In the genomic region with DNA sequence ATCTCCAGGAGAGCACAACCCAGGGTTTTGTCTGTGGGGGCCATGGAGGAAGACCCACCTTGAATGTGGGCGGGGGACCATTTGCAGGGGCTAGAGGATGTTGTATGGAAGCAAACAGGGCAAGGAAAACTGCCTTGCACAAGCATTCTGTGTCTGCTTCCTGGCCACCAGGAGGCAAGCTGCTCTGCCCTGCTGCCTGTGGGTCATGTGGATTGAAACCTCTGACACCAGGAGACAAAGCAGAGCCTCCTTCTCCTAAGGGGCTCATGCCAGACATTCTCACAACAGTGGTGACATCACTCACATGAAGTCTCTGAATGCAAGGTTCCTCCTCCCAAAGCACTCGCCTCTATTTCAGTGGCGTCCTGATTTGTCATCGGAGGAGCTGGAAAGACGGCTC, we compare ENCODE assay signal across 27 mouse cellular contexts.
DNase-seq lines count a peak whose midpoint lies in the region; ATAC-seq and TF ChIP-seq lines count a peak whose summit lies in the region.
"Had no signal": no experiment of that assay in that cellular context is flagged by ENCODE, and none has a peak within 500 bp of the region (broad histone marks: within the 10 kb centered on the region; RNA-seq: fewer than 3 reads in every experiment).

No protein-coding gene starts in this region.

- no peak for DNase-seq in heart, adult 18-20 months
- no peak for DNase-seq in kidney, postnatal 0 days (ENCODE audit: low spot score)
- no peak for DNase-seq in kidney, adult 8-10 months
- DNase-seq in heart, postnatal 0 days (ENCODE audit: low spot score): peak; percentile 43
- DNase-seq in urinary bladder, postnatal 4 days (ENCODE audit: low spot score in 2 of 2): no peak
- DNase-seq: adrenal gland, postnatal 14 days; cerebellum, adult 11-12 months; cerebellum, adult 9-11 months; embryo, embryonic 11 days; gastrocnemius, postnatal 14 days; kidney, postnatal 25 days; lung, adult 2 months; lung, postnatal 14 days; midbrain, embryonic 14.5 days; retina, postnatal 1 day; right cerebral cortex, postnatal 14 days; thymus, adult 18-20 months; thymus, postnatal 25 days had no signal

- TF ChIP-seq EP300 in heart, postnatal 0 days (IDR thresholded peaks at IDR 0.05; ENCODE audit: low read depth): no peak

- no peak overlapping the region for H3K4me2 ChIP-seq in heart, embryonic 11.5 days
- H3K4me2 ChIP-seq in kidney, postnatal 0 days (ENCODE audit: low read length): no peak overlapping the region
- no peak overlapping the region for H3K4me2 ChIP-seq in heart, embryonic 15.5 days
- H3K4me2 ChIP-seq in heart, postnatal 0 days (ENCODE audit: low read depth, low read length): no peak overlapping the region
- H3K4me2 ChIP-seq: embryonic facial prominence, embryonic 12.5 days; hindbrain, embryonic 12.5 days; intestine, embryonic 15.5 days; neural tube, embryonic 15.5 days had no signal

- H3K27me3 ChIP-seq in heart, embryonic 11.5 days (ENCODE audit: control insufficient read depth, insufficient read depth, low read length): no peaks in the 10 kb centered on the region
- H3K27me3 ChIP-seq in kidney, postnatal 0 days (ENCODE audit: insufficient read depth, low read length): no peaks in the 10 kb centered on the region
- H3K27me3 ChIP-seq in heart, embryonic 15.5 days: no peaks in the 10 kb centered on the region
- H3K27me3 ChIP-seq in heart, postnatal 0 days (ENCODE audit: control insufficient read depth, insufficient read depth, low read length): no peaks in the 10 kb centered on the region
- H3K27me3 ChIP-seq: embryonic facial prominence, embryonic 12.5 days; hindbrain, embryonic 12.5 days; intestine, embryonic 15.5 days; neural tube, embryonic 15.5 days had no signal

- no peak overlapping the region for H3K9ac ChIP-seq in heart, embryonic 11.5 days (ENCODE audit: low read depth, low read length)
- no peak overlapping the region for H3K9ac ChIP-seq in kidney, postnatal 0 days (ENCODE audit: low read depth, low read length)
- H3K9ac ChIP-seq in heart, embryonic 15.5 days: no peak overlapping the region
- H3K9ac ChIP-seq in heart, postnatal 0 days (replicated peaks; ENCODE audit: low read depth, low read length): no peak overlapping the region
- H3K9ac ChIP-seq: embryonic facial prominence, embryonic 12.5 days; hindbrain, embryonic 12.5 days; intestine, embryonic 15.5 days; neural tube, embryonic 15.5 days had no signal

- no peaks in the 10 kb centered on the region for H3K36me3 ChIP-seq in heart, embryonic 11.5 days (ENCODE audit: control insufficient read depth, insufficient read depth, low read length)
- no peaks in the 10 kb centered on the region for H3K36me3 ChIP-seq in kidney, postnatal 0 days (ENCODE audit: insufficient read depth, low read length)
- no peaks in the 10 kb centered on the region for H3K36me3 ChIP-seq in heart, embryonic 15.5 days
- no peaks in the 10 kb centered on the region for H3K36me3 ChIP-seq in heart, postnatal 0 days (replicated peaks; ENCODE audit: control insufficient read depth, insufficient read depth, low read length)
- H3K36me3 ChIP-seq: embryonic facial prominence, embryonic 12.5 days; hindbrain, embryonic 12.5 days; intestine, embryonic 15.5 days; neural tube, embryonic 15.5 days had no signal

- H3K4me1 ChIP-seq in heart, embryonic 11.5 days (ENCODE audit: control insufficient read depth, insufficient read depth, low read length): peaks cover 6% of the 10 kb centered on the region; the same call in 1 of the 2 replicates
- no peaks in the 10 kb centered on the region for H3K4me1 ChIP-seq in kidney, postnatal 0 days (replicated peaks; ENCODE audit: insufficient read depth, low read length)
- H3K4me1 ChIP-seq in heart, embryonic 15.5 days (replicated peaks): peaks cover 10% of the 10 kb centered on the region; the same call in 1 of the 2 replicates
- H3K4me1 ChIP-seq in heart, postnatal 0 days (ENCODE audit: control insufficient read depth, insufficient read depth): peaks cover 6% of the 10 kb centered on the region; the same call in 1 of the 2 replicates
- H3K4me1 ChIP-seq: hindbrain, embryonic 12.5 days; intestine, embryonic 15.5 days; neural tube, embryonic 15.5 days had no signal

- peak overlapping the region; percentile 35; the same call in 1 of the 2 replicates for H3K27ac ChIP-seq in heart, embryonic 11.5 days (ENCODE audit: low read depth, low read length)
- H3K27ac ChIP-seq in kidney, postnatal 0 days: no peak overlapping the region
- H3K27ac ChIP-seq in heart, embryonic 15.5 days: peak overlapping the region; percentile 49
- peak overlapping the region; percentile 64 for H3K27ac ChIP-seq in heart, postnatal 0 days (ENCODE audit: low read depth)
- H3K27ac ChIP-seq: embryonic facial prominence, embryonic 12.5 days; hindbrain, embryonic 12.5 days; hindbrain, postnatal 0 days; intestine, embryonic 15.5 days; neural tube, embryonic 15.5 days had no signal

- H3K4me3 ChIP-seq in heart, embryonic 11.5 days (ENCODE audit: low read depth, low read length): no peak overlapping the region
- no peak overlapping the region for H3K4me3 ChIP-seq in kidney, postnatal 0 days (replicated peaks; ENCODE audit: low read depth, low read length)
- H3K4me3 ChIP-seq in heart, embryonic 15.5 days: no peak overlapping the region
- no peak overlapping the region for H3K4me3 ChIP-seq in heart, postnatal 0 days (ENCODE audit: low read depth, low read length)
- H3K4me3 ChIP-seq: embryonic facial prominence, embryonic 12.5 days; hindbrain, embryonic 12.5 days; intestine, embryonic 15.5 days; neural tube, embryonic 15.5 days had no signal

- peak; percentile 21; the same call in 1 of the 2 replicates for TF ChIP-seq CTCF in kidney, postnatal 0 days (IDR thresholded peaks at IDR 0.05; ENCODE audit: low read depth)
- peak; percentile 41 for TF ChIP-seq CTCF in heart, postnatal 0 days (IDR thresholded peaks at IDR 0.05; ENCODE audit: low read depth)

- H3K9me3 ChIP-seq in heart, embryonic 11.5 days (replicated peaks; ENCODE audit: control insufficient read depth, low read length): no peaks in the 10 kb centered on the region
- H3K9me3 ChIP-seq in kidney, postnatal 0 days (replicated peaks; ENCODE audit: low read length): no peaks in the 10 kb centered on the region
- no peaks in the 10 kb centered on the region for H3K9me3 ChIP-seq in heart, embryonic 15.5 days (replicated peaks)
- no peaks in the 10 kb centered on the region for H3K9me3 ChIP-seq in heart, postnatal 0 days (replicated peaks; ENCODE audit: control insufficient read depth, low read length)
- H3K9me3 ChIP-seq: embryonic facial prominence, embryonic 12.5 days; hindbrain, embryonic 12.5 days; intestine, embryonic 15.5 days; neural tube, embryonic 15.5 days had no signal

- no peak for ATAC-seq in heart, embryonic 11.5 days (replicated peaks; ENCODE audit: insufficient number of reproducible peaks, low FRiP score, low TSS enrichment)
- ATAC-seq in kidney, postnatal 0 days (replicated peaks; ENCODE audit: low FRiP score, low read depth): no peak
- ATAC-seq in heart, embryonic 15.5 days (replicated peaks; ENCODE audit: insufficient number of reproducible peaks, insufficient read depth, low FRiP score, low read depth): no peak
- ATAC-seq in heart, postnatal 0 days (ENCODE audit: insufficient read depth, low read depth): peak; percentile 71; the same call in 1 of the 2 replicates
- ATAC-seq: CD4-positive, CD25-positive, alpha-beta regulatory T cell, adult 4 months; forebrain, embryonic 14.5 days; hindbrain, postnatal 0 days; intestine, embryonic 15.5 days had no signal

- WGBS in heart, embryonic 11.5 days (ENCODE audit: insufficient replicate concordance): 65% methylated on average over 5 of the region's 5 CpGs
- WGBS in kidney, postnatal 0 days: 93% methylated on average over 5 of the region's 5 CpGs
- 53% methylated on average over 5 of the region's 5 CpGs for WGBS in heart, embryonic 15.5 days
- WGBS in heart, postnatal 0 days: 56% methylated on average over 5 of the region's 5 CpGs
